Mouse (Mus musculus) brain, embryonic 14.5 days (tissue): ENCODE data around the gene Tbc1d1.

Experiments used
- CTCF ChIP-seq: fragments of 200-500 bp; IDR thresholded peaks from 2 replicates; pipeline ENCODE4 v1.5.1; 2012; ENCODE audit warnings: inconsistent platforms, mild to moderate bottlenecking, moderate library complexity, borderline replicate concordance; ENCODE audit not compliant: insufficient read depth, insufficient read length; ENCODE audit errors: extremely low read depth
- POLR2A ChIP-seq: fragments of 200-500 bp; IDR thresholded peaks from 2 replicates; pipeline ENCODE4 v1.6.1; 2012; ENCODE audit warnings: mild to moderate bottlenecking, inconsistent platforms, borderline replicate concordance; ENCODE audit not compliant: poor library complexity, insufficient read depth, insufficient read length, severe bottlenecking; ENCODE audit errors: extremely low read depth

- TF ChIP-seq CTCF = no peak
- no peak for TF ChIP-seq POLR2A
Measured at GRCm38 (mm10) chr5:64277646-64278191, 121.6 kb downstream of the Tbc1d1 start.
